Mouse (Mus musculus) kidney, adult 2 months (tissue): ENCODE data around the gene Pim1.

ENCODE experiments used
- CTCF ChIP-seq: fragments of 200-500 bp; conservative IDR thresholded peaks from 2 replicates; pipeline ENCODE4 v1.5.1; 2011; ENCODE audit warnings: low read depth, mild to moderate bottlenecking, control low read depth, low read length, moderate library complexity, mixed read lengths; ENCODE audit not compliant: insufficient read depth, insufficient read length
- POLR2A ChIP-seq: fragments of 200-500 bp; IDR thresholded peaks from one replicate; pipeline ENCODE4 v1.6.1; 2011; ENCODE audit warnings: low read depth, low read length, control low read depth

DNA sequence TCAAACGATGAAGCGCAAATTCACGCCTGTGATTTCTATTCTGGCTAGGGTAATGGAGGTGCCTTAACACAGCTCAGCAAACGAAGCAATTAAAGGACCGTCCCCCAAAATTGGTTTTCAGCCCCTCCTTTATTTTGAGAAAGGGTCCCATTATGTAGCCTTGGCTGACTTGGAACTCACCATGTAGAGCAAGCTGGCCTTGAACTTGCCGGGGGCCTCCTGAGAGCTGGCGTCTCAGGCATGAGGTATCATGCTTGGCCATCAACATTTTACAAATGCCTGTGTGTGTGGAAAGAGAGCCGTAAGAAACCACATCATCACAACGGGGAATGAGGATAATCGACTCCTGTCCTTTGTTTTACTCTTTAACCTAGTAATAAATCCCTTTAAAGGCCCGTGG lies 23.5 kb upstream of the Pim1 start:
- TF ChIP-seq CTCF (no peak), POLR2A (no peak)
